Mouse (Mus musculus): ENCODE measurements around the gene Cib2. TPM values are rescaled to one million over a fixed set of nuclear protein-coding genes. Genes with fewer than 3 reads are reported as not detected.
"Not testable (repeated sequence)": the region's sequence is repeated elsewhere in the genome, so short reads cannot be mapped to it uniquely, and the experiment has no call there.

Cib2 gene
- polyA plus RNA-seq, 1 experiment from 2014 or later: 6.1 TPM

DNA sequence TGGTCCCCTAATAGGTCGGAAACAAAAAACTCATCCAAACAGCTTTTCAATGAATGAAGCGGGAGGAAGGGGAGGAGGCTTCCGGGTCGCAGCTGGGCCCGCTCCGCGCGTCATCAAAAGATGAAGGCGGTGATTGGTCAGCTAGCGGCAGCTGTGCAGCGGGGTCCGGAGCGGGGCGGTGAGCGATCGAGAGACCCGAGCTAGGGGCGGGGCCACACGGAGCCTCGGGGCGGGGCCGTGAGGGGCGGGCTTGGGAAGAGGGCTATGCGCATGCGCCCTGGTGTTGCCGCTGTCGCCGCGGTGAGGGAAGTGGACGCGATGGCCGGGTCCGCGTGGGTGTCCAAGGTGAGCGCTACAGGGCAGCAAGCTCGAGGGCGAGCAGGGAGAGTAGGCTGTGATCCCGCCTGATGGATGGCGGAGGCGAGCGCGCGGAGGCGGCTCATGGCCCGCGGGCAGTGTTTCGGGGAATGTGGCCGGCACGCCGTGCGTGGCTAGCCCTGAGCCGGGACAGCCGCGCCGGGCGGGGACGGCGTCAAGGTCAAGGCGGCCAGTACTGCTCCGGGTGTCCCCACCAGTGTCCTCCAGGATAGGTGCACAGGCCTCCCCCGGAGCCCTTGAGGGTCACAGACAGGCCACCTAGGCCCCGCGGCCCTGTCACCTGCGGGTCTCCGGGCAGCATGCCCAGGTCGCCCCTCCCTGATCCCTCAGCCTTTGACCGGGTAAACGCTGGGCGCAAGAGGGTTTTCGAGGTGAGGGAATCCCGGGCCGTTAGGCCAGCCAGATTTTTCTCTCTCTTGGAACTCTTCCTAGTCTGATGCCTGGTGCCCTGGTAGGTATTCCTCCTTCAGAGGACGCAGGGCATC lies 26.4 kb upstream of the Cib2 start, which contains the start of gene Idh3a:
Gene Idh3a (plus strand): TSS at position 136 of the 863 bp plus-strand sequence.
- Histone ChIP-seq H3K9me3 (replicated peaks; ENCODE audit: control insufficient read depth, low read length) (no peaks in the 10 kb centered on the region), H3K4me3 (ENCODE audit: low read depth, low read length) (peak within 1 kb of the TSS; percentile 98), H3K27ac (ENCODE audit: low read depth, low read length) (peak within 1 kb of the TSS; percentile 76), H3K9ac (ENCODE audit: low read depth, low read length) (peak within 1 kb of the TSS; percentile 96), H3K4me1 (ENCODE audit: control insufficient read depth, insufficient read depth, low read length) (peaks cover 11% of the 10 kb centered on the region), H3K4me2 (peak within 1 kb of the TSS; percentile 75), H3K27me3 (ENCODE audit: control insufficient read depth, insufficient read depth, low read length) (no peaks in the 10 kb centered on the region), H3K36me3 (ENCODE audit: control insufficient read depth, insufficient read depth, low read length) (peaks cover 4% of the 10 kb centered on the region)
- ATAC-seq (replicated peaks; ENCODE audit: insufficient number of reproducible peaks, low FRiP score, low TSS enrichment): peak; percentile 99
- WGBS (ENCODE audit: insufficient replicate concordance): under 1% methylated on average over 59 of the region's 73 CpGs

GRCm38 (mm10) chr9:54585839-54586198 lies 25.8 kb upstream of the Cib2 start:
- peak overlapping the region; percentile 61 for H3K9ac ChIP-seq (ENCODE audit: low read depth, low read length)

GRCm38 (mm10) chr9:54584127-54584526 lies 24.1 kb upstream of the Cib2 start:
- H3K4me2 ChIP-seq; H3K36me3 ChIP-seq (ENCODE audit: control insufficient read depth, insufficient read depth, low read length); H3K9me3 ChIP-seq (replicated peaks; ENCODE audit: control insufficient read depth, low read length); H3K4me3 ChIP-seq (ENCODE audit: low read depth, low read length); H3K27me3 ChIP-seq (ENCODE audit: control insufficient read depth, insufficient read depth, low read length); ATAC-seq (replicated peaks; ENCODE audit: insufficient number of reproducible peaks, low FRiP score, low TSS enrichment); H3K9ac ChIP-seq (ENCODE audit: low read depth, low read length); H3K27ac ChIP-seq (ENCODE audit: low read depth, low read length): not testable (repeated sequence)
- WGBS (ENCODE audit: insufficient replicate concordance): 76% methylated on average over 2 of the region's 2 CpGs
- H3K4me1 ChIP-seq (ENCODE audit: control insufficient read depth, insufficient read depth, low read length): peaks cover 11% of the 10 kb centered on the region

More at GRCm38 (mm10) chr9:54585839-54586198, 25.8 kb upstream of the Cib2 start:
- Histone ChIP-seq H3K4me2 (peak overlapping the region; percentile 69), H3K27me3 (ENCODE audit: control insufficient read depth, insufficient read depth, low read length) (no peaks in the 10 kb centered on the region), H3K9me3 (replicated peaks; ENCODE audit: control insufficient read depth, low read length) (no peaks in the 10 kb centered on the region), H3K36me3 (ENCODE audit: control insufficient read depth, insufficient read depth, low read length) (peaks cover 3% of the 10 kb centered on the region), H3K4me1 (ENCODE audit: control insufficient read depth, insufficient read depth, low read length) (peaks cover 11% of the 10 kb centered on the region), H3K4me3 (ENCODE audit: low read depth, low read length) (peak overlapping the region; percentile 98), H3K27ac (ENCODE audit: low read depth, low read length) (no peak overlapping the region)
- no peak for ATAC-seq (replicated peaks; ENCODE audit: insufficient number of reproducible peaks, low FRiP score, low TSS enrichment)
- WGBS (ENCODE audit: insufficient replicate concordance): 34% methylated on average over 5 of the region's 5 CpGs

DNA sequence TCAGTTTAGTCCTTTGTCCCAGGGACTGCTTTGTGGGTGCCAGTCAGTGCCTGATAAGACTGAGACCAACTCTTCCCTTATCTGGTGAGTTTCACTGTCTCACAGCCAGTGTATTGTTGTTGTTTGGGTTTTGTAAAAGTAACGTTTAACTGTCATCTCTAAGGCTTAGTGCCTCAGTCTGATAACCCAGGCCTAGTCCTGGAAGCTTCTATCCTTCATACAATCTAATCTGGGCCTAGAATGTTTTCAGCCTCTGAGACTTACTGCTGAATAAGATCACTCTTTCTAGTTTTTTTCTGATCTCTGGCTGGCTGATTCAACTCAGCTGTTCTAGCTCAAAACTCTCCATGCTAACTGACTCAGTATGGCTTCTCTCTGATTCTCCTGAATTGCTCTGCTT lies 23.7 kb upstream of the Cib2 start:
- Histone ChIP-seq H3K9me3 (replicated peaks; ENCODE audit: control insufficient read depth, low read length) (no peaks in the 10 kb centered on the region), H3K4me2 (no peak overlapping the region), H3K4me3 (ENCODE audit: low read depth, low read length) (no peak overlapping the region), H3K27ac (ENCODE audit: low read depth, low read length) (no peak overlapping the region), H3K4me1 (ENCODE audit: control insufficient read depth, insufficient read depth, low read length) (peaks cover 11% of the 10 kb centered on the region), H3K36me3 (ENCODE audit: control insufficient read depth, insufficient read depth, low read length) (no peaks in the 10 kb centered on the region), H3K9ac (ENCODE audit: low read depth, low read length) (no peak overlapping the region), H3K27me3 (ENCODE audit: control insufficient read depth, insufficient read depth, low read length) (no peaks in the 10 kb centered on the region)
- 26% methylated on average over 1 of the region's 1 CpGs for whole genome bisulfite sequencing (ENCODE audit: insufficient replicate concordance)
- ATAC-seq (replicated peaks; ENCODE audit: insufficient number of reproducible peaks, low FRiP score, low TSS enrichment): no peak

- H3K4me2 ChIP-seq: no peak overlapping the region
- no peaks in the 10 kb centered on the region for H3K9me3 ChIP-seq (replicated peaks; ENCODE audit: control insufficient read depth, low read length)
- no peak overlapping the region for H3K9ac ChIP-seq (ENCODE audit: low read depth, low read length)
- no peaks in the 10 kb centered on the region for H3K4me1 ChIP-seq (ENCODE audit: control insufficient read depth, insufficient read depth, low read length)
- ATAC-seq (replicated peaks; ENCODE audit: insufficient number of reproducible peaks, low FRiP score, low TSS enrichment): no peak
- H3K36me3 ChIP-seq (ENCODE audit: control insufficient read depth, insufficient read depth, low read length): no peaks in the 10 kb centered on the region
- 69% methylated on average over 9 of the region's 9 CpGs for WGBS (ENCODE audit: insufficient replicate concordance)
- no peak overlapping the region for H3K4me3 ChIP-seq (ENCODE audit: low read depth, low read length)
- no peaks in the 10 kb centered on the region for H3K27me3 ChIP-seq (ENCODE audit: control insufficient read depth, insufficient read depth, low read length)
- no peak overlapping the region for H3K27ac ChIP-seq (ENCODE audit: low read depth, low read length)
Observed at GRCm38 (mm10) chr9:54571130-54571839, 11.3 kb upstream of the Cib2 start.

DNA sequence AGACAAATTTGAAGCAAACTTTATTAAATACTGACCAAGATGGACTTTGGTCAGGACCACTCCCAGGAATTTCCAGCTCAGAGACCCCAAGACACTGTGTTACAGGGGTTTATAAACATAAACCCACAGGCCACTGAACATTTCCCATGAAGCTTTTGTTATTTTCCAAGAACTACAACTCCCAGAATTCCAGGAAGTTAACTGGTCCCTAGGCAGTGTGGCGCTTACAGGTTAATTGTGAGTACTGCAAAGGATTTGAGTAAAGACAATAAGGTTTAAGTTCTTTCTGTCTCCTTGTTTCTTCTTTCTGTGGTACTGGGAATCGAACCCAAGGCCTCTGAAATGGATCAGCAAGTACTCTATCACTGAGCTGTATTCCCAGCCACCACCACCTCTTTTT lies 8.7 kb upstream of the Cib2 start:
- Histone ChIP-seq H3K4me1 (ENCODE audit: control insufficient read depth, insufficient read depth, low read length) (no peaks in the 10 kb centered on the region), H3K4me3 (ENCODE audit: low read depth, low read length) (no peak overlapping the region), H3K9ac (ENCODE audit: low read depth, low read length) (no peak overlapping the region), H3K4me2 (no peak overlapping the region), H3K27me3 (ENCODE audit: control insufficient read depth, insufficient read depth, low read length) (no peaks in the 10 kb centered on the region), H3K27ac (ENCODE audit: low read depth, low read length) (no peak overlapping the region), H3K9me3 (replicated peaks; ENCODE audit: control insufficient read depth, low read length) (no peaks in the 10 kb centered on the region), H3K36me3 (ENCODE audit: control insufficient read depth, insufficient read depth, low read length) (no peaks in the 10 kb centered on the region)
- no peak for ATAC-seq (replicated peaks; ENCODE audit: insufficient number of reproducible peaks, low FRiP score, low TSS enrichment)
- 34% methylated on average over 2 of the region's 2 CpGs for WGBS (ENCODE audit: insufficient replicate concordance)

DNA sequence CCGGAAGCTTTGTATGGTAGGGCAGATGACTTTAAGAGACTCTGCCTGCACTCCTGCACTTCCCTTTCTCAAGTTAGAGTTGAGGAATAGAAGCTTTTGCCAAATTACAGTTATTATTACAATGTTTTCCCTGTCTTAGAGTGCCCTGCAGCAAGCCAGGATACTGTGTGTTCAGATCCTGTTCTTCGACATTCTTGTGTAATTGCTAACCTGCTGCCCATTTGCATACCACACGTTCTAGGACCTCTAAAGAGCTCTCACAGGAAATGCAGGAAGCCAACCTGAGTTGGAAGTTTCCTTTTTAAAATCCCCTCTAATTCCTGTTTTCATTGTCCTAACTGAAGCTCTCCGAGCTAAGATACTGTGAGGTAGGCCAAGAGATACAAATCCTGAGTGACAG lies 6.9 kb upstream of the Cib2 start:
- no peaks in the 10 kb centered on the region for H3K27me3 ChIP-seq (ENCODE audit: control insufficient read depth, insufficient read depth, low read length)
- H3K9ac ChIP-seq (ENCODE audit: low read depth, low read length): no peak overlapping the region
- H3K9me3 ChIP-seq (replicated peaks; ENCODE audit: control insufficient read depth, low read length): no peaks in the 10 kb centered on the region
- WGBS (ENCODE audit: insufficient replicate concordance): 48% methylated on average over 4 of the region's 4 CpGs
- H3K27ac ChIP-seq (ENCODE audit: low read depth, low read length): no peak overlapping the region
- H3K4me2 ChIP-seq: no peak overlapping the region
- no peaks in the 10 kb centered on the region for H3K36me3 ChIP-seq (ENCODE audit: control insufficient read depth, insufficient read depth, low read length)
- H3K4me3 ChIP-seq (ENCODE audit: low read depth, low read length): no peak overlapping the region
- no peak for ATAC-seq (replicated peaks; ENCODE audit: insufficient number of reproducible peaks, low FRiP score, low TSS enrichment)
- no peaks in the 10 kb centered on the region for H3K4me1 ChIP-seq (ENCODE audit: control insufficient read depth, insufficient read depth, low read length)

GRCm38 (mm10) chr9:54560831-54561601 lies 998 bp upstream of the Cib2 start:
- H3K27ac ChIP-seq (ENCODE audit: low read depth, low read length): no peak overlapping the region
- H3K36me3 ChIP-seq (ENCODE audit: control insufficient read depth, insufficient read depth, low read length): no peaks in the 10 kb centered on the region
- H3K9me3 ChIP-seq (replicated peaks; ENCODE audit: control insufficient read depth, low read length): no peaks in the 10 kb centered on the region
- peaks cover 3% of the 10 kb centered on the region; the same call in 1 of the 2 replicates for H3K27me3 ChIP-seq (ENCODE audit: control insufficient read depth, insufficient read depth, low read length)
- H3K4me3 ChIP-seq (ENCODE audit: low read depth, low read length): no peak overlapping the region
- peaks cover 3% of the 10 kb centered on the region; the same call in 1 of the 2 replicates for H3K4me1 ChIP-seq (ENCODE audit: control insufficient read depth, insufficient read depth, low read length)
- 87% methylated on average over 8 of the region's 8 CpGs for WGBS (ENCODE audit: insufficient replicate concordance)
- H3K9ac ChIP-seq (ENCODE audit: low read depth, low read length): no peak overlapping the region
- no peak for ATAC-seq (replicated peaks; ENCODE audit: insufficient number of reproducible peaks, low FRiP score, low TSS enrichment)
- H3K4me2 ChIP-seq: no peak overlapping the region; the same call in 1 of the 2 replicates
